Mouse (Mus musculus): ENCODE measurements around the gene Pbx4. TPM values are rescaled to one million over a fixed set of nuclear protein-coding genes. Genes with fewer than 3 reads are reported as not detected.

The Pbx4 gene
- polyA plus RNA-seq, 1 experiment: 3.2 TPM

GRCm38 (mm10) chr8:69809820-69810219 lies 22.5 kb upstream of the Pbx4 start:
- no peak for DNase-seq (ENCODE audit: low spot score)

GRCm38 (mm10) chr8:69814881-69815280 lies 17.4 kb upstream of the Pbx4 start:
- DNase-seq (ENCODE audit: low spot score): no peak

- DNase-seq (ENCODE audit: low spot score): no peak
These were observed 16.9 kb upstream of the Pbx4 start for GRCm38 (mm10) chr8:69815396-69815795.

GRCm38 (mm10) chr8:69820466-69820865 lies 11.8 kb upstream of the Pbx4 start:
- DNase-seq (ENCODE audit: low spot score): no peak

GRCm38 (mm10) chr8:69821971-69822385 lies 10.3 kb upstream of the Pbx4 start:
- no peak for DNase-seq (ENCODE audit: low spot score)

GRCm38 (mm10) chr8:69822386-69823191 lies 9.7 kb upstream of the Pbx4 start, which contains the start of gene Lpar2:
TSS of gene Lpar2 (plus strand) at chr8:69822429.
- no peak for DNase-seq (ENCODE audit: low spot score)

GRCm38 (mm10) chr8:69826371-69826770 lies 5.9 kb upstream of the Pbx4 start:
- DNase-seq (ENCODE audit: low spot score): no peak

GRCm38 (mm10) chr8:69837057-69837682 lies 4.9 kb downstream of the Pbx4 start:
- DNase-seq (ENCODE audit: low spot score): no peak

- no peak for DNase-seq (ENCODE audit: low spot score)
These were observed 15.1 kb downstream of the Pbx4 start for GRCm38 (mm10) chr8:69847167-69848065.

GRCm38 (mm10) chr8:69848951-69849350 lies 16.7 kb downstream of the Pbx4 start:
- DNase-seq (ENCODE audit: low spot score): no peak

- DNase-seq (ENCODE audit: low spot score): no peak
These were observed 17.6 kb downstream of the Pbx4 start for GRCm38 (mm10) chr8:69849899-69850298.

- DNase-seq (ENCODE audit: low spot score): no peak
These were observed 18.7 kb downstream of the Pbx4 start for GRCm38 (mm10) chr8:69850926-69851506.

- no peak for DNase-seq (ENCODE audit: low spot score)
These were observed 21.6 kb downstream of the Pbx4 start for GRCm38 (mm10) chr8:69853869-69854268.

- no peak for DNase-seq (ENCODE audit: low spot score)
These were observed 28.5 kb downstream of the Pbx4 start for GRCm38 (mm10) chr8:69860807-69861206.

GRCm38 (mm10) chr8:69861251-69861650 lies 29.0 kb downstream of the Pbx4 start:
- DNase-seq (ENCODE audit: low spot score): no peak

GRCm38 (mm10) chr8:69863387-69864020 lies 31.2 kb downstream of the Pbx4 start:
- no peak for DNase-seq (ENCODE audit: low spot score)

GRCm38 (mm10) chr8:69864180-69864579 lies 31.9 kb downstream of the Pbx4 start:
- DNase-seq (ENCODE audit: low spot score): no peak

- no peak for DNase-seq (ENCODE audit: low spot score)
These were observed 35.5 kb downstream of the Pbx4 start for GRCm38 (mm10) chr8:69867696-69868326.

- DNase-seq (ENCODE audit: low spot score): no peak
These were observed 37.9 kb downstream of the Pbx4 start for GRCm38 (mm10) chr8:69870003-69870765.

GRCm38 (mm10) chr8:69870907-69871306 lies 38.6 kb downstream of the Pbx4 start:
- DNase-seq (ENCODE audit: low spot score): no peak

Data from urinary bladder, adult 2 months (tissue).